Mouse (Mus musculus): Measurements from ENCODE around the gene Dupd1.
"Not testable (repeated sequence)": the region's sequence is repeated elsewhere in the genome, so short reads cannot be mapped to it uniquely, and the experiment has no call there.

The Dupd1 gene

GRCm38 (mm10) chr14:21674471-21674870 is 39.9 kb downstream of the Dupd1 start:
- DNase-seq = no peak

GRCm38 (mm10) chr14:21673100-21673499 is 41.3 kb downstream of the Dupd1 start:
- no peak for DNase-seq

GRCm38 (mm10) chr14:21670422-21671006 is 43.9 kb downstream of the Dupd1 start:
- not testable (repeated sequence) for DNase-seq

GRCm38 (mm10) chr14:21669633-21670421 is 44.5 kb downstream of the Dupd1 start:
- no peak for DNase-seq

GRCm38 (mm10) chr14:21669218-21669617 is 45.2 kb downstream of the Dupd1 start:
- DNase-seq = peak in 1 of 2 experiments; percentile 40

- DNase-seq = peak in 1 of 2 experiments; percentile 31
Observed at GRCm38 (mm10) chr14:21662465-21663142, 51.8 kb downstream of the Dupd1 start.

- peak; percentile 76 to 87 for DNase-seq
Observed at GRCm38 (mm10) chr14:21659652-21660051, 54.7 kb downstream of the Dupd1 start.

- DNase-seq = peak; percentile 25 to 28
Observed at GRCm38 (mm10) chr14:21659155-21659554, 55.2 kb downstream of the Dupd1 start.

- no peak for DNase-seq
Observed at GRCm38 (mm10) chr14:21653813-21654212, 60.6 kb downstream of the Dupd1 start.

GRCm38 (mm10) chr14:21640806-21641435 is 73.5 kb downstream of the Dupd1 start:
- no peak for DNase-seq

GRCm38 (mm10) chr14:21636548-21636947 is 77.8 kb downstream of the Dupd1 start:
- no peak for DNase-seq

GRCm38 (mm10) chr14:21631665-21632200 is 82.6 kb downstream of the Dupd1 start:
- DNase-seq = peak in 1 of 2 experiments; percentile 3

Measured in cerebellum, postnatal 25 days (tissue).